Mouse (Mus musculus) kidney, adult 11 months (tissue): Measurements from ENCODE around the gene Bmf.

Experiments used
- DNase-seq: peaks from one replicate; pipeline ENCODE4 v3.0.0; 2022

The Bmf gene

DNA sequence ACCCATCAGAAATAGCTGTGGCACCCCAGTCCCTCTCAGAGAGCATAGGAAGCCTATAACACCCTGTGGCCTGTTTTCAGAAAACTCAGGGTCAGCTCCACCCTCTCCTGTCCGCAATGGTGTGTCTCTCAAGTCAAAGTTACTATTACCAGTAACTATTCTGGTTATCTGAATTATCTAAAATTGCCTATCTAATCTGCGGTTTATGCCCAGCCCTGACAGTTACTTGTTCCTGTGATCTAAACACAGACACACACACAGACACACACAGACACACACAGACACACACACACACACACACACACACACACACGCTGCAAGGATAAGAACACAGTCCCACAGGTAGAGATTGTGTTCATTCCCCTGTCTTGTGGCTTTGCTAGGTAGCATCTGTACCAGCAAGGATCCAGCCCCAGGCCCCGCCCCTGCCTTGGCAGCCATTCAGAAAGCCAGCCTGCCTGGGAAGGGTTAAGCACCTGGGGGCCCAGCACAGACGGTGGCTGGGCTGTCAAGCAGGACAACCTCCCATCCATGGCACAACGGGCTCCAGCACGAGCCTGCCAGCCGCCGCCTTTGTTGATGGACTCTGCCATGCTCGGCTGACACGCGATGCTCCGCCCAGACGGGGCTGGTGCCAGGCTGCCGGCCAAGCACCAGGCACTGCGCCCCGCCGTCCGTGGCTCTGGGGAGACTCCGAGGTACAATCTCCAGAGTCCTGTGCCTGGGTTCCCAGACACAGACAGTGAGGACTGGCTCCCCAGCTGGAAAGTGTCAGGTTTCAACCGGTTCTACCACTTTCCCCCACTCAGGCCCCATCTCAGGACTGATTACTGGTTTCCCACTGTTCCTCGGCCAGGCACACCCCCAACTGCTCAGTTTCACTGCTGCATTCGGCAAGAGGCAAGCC is 5.3 kb downstream of the Bmf start:
- DNase-seq: peak; percentile 97

GRCm38 (mm10) chr2:118542971-118543573 is 6.4 kb downstream of the Bmf start:
- peak; percentile 34 for DNase-seq

DNA sequence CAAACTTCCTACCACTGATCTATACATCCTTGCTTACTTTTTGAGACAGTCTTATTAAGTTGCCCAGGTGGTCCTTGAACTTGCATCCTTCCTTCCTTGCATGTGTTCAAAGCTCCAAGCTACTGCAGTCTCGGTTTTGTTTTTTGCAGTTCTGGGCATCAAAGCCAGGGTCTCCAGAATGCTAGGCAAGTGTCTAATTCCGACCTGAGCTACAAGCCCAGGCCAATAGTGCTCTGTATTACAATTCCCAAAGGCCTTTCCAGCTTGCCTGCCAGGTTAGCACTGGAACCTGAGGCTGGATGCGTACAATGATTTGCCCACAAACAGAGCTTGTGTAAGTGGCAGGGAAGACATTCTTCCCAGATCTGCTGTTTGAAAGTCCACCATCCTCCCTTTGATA is 7.8 kb downstream of the Bmf start:
- no peak for DNase-seq

GRCm38 (mm10) chr2:118540691-118541117 is 8.8 kb downstream of the Bmf start:
- peak; percentile 54 for DNase-seq

DNA sequence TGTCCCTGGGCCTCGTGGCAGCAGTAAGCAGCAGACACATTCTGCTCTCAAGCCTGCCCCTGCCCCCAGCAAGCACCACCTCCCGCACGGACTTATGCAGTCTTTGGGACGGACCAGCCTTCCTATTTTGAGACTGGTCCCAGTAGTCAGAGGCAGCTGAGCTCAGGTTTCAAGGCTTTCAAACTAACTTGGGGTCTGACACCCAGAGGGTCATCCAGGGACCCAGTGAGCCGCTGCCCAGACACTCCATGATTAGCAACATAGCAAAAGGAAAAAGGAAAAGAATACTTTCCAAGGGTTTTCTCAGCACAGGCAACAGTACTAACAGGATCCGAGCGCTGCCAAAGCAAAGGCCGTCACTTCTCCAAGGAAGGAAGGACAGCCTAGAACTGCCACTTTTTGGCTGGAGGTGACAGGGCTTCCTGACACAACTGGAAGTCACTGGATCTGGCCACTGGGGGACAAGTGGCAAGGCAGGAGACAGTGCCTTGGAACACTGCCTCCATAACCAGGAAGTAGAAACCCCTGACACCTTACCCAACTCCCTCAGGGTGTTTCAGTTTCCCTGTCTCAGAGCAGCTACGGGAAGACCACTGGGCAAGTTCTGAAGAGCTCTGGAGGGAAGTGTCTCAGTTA is 9.5 kb downstream of the Bmf start:
- DNase-seq: peak; percentile 68

DNA sequence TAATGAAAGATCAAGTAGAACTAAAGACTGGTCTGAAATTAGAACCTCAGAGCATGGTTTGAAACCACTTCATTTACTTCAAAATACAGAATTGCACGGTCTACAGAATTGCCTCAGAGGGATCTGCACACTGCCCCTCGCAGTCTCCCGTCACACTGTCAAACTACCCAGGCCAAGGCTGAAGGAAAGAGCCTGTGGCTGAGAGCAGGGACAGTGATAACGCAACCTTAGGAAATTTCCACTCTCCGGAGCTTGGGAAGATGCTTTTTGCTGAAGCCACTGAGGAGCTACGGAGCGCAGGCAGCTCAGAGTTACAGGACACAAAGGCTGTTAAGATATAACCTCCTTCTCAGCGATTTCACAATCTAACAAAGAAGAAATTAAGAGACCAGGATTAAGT is 10.4 kb downstream of the Bmf start:
- DNase-seq: no peak

DNA sequence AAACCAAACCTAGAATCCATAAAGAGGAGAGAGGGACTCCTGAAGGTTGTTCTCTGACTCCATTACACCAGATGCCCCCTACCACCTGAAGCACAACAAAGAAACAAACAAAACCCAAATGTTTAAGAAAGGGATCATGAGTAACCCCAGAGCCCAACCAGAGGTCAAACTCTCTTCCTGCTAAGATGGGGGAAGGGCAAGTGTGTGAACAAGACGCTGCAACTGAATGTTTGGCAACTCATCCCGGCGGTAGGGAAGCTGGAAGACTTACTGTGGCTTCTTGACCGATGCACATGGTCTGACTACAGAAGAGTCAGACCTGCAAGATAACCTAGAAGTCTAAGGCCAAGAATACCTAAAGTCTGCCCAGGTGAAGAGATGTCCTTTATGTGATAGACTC is 12.3 kb downstream of the Bmf start:
- DNase-seq: no peak

GRCm38 (mm10) chr2:118536553-118536952 is 12.9 kb downstream of the Bmf start:
- DNase-seq: peak; percentile 56

- DNase-seq: no peak
These were observed 13.4 kb downstream of the Bmf start for GRCm38 (mm10) chr2:118536111-118536510.

DNA sequence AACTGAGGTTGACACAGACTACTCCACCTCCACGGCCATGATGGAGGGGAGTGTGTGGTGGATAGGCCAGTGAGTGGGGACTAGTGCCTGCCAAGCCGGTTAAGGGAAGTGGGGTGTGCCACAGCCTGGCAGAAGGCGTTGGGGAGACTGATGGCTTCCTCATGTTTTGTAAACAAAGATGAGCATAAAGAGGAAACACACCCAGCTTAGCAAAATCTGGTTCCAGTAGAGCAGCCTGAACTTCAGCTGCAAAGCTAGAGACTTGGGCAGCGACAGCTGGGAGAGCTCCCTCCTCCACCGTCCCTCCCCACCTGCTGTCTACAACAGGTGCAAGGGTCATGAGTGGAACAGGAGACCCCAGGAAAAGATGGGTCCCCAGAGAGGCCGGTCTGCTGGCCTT is 15.5 kb downstream of the Bmf start:
- peak; percentile 44 for DNase-seq

- DNase-seq: peak; percentile 75
These were observed 16.4 kb downstream of the Bmf start for GRCm38 (mm10) chr2:118532855-118533675.

DNA sequence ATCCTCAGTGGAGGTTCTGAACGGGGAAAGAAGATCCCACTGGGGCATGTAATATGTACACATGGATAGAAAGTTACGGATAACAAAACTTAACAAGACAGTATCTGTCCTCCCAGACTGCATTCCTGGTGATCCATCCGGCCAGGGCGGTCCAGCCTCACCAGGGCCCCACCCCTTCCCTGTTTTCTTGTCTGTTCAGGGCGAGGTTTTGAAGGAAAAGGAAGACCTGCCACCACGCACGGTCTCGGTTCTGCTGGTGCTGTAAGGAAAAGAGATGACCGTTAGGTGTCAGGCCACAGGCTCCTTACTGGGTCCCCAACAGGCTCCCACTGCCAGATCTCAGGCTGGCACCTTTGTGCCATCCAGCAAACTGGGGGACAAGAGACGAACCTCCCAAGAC is 17.1 kb downstream of the Bmf start:
- DNase-seq: peak; percentile 47

DNA sequence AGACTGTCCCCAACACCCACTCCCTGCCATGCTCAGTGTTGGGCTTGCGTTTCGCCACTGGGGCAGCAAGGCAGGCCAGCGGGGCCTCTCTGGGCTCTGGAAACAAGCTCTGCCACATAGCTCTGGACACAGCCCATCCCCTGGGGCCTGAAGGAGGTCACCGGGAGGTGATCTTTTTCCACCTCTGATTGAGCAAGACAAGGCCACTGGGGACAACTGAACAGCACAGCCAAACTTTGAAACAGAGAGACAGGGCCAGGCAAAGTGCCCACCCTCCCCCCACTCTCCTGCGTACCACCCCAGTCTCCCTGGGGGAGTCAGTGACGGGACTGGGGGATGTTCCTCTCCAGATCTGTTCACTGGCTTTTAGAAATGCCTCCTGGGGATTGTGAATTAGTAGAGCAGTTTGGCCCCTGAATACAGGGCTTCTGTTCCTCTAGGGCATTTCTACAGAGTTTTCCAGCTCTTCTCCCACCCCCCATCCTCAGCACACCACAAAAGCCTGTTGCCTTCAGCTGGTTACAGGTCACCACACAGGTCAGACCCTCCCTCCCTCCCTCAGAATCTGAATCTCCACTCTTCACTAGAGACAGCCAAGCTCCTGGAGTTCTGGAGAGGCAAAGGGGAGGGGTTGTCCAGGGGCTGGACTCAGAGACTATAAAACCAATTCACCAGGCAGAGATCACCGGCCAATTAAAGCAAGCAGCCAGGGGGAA is 19.9 kb downstream of the Bmf start:
- peak; percentile 91 for DNase-seq

DNA sequence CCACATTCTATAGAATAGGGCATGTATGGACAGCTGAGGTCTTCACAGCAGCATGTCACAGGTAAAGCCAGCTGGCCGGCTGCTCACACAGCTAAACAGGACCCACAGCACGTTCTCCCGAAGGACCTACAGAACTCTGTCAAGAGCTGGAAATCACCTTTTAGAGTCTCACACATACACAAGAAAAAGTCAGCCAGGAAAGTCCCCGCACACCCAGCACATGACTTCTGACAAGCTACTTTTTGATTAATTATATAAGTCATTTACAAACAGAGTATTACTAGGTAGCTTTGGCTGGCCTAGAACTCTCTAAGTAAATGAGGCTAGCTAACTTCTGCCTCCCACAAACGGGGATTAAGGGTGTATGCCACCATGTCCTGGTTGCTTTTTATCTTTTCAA is 22.9 kb downstream of the Bmf start:
- no peak for DNase-seq

DNA sequence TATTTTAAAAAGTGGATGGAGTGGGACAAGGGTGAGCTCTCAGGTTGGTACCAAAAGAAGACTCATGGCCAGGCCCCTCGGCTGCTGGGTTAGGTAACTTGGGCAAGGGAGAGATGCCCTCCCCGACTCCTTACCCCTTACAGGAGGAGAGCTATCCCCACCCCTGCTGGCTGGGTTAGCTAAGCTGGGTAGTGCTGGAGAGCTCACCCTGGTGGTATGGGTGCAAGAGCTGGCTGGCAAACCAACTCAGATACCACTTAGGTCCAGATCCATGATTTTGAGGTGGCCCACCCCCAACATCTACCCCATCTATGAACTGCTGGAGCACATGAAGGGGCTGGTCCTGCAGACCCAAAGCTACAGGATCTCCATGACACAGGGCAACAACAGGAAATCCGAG is 24.7 kb downstream of the Bmf start:
- no peak for DNase-seq

- no peak for DNase-seq
These were observed 26.2 kb downstream of the Bmf start for GRCm38 (mm10) chr2:118523163-118523730.

DNA sequence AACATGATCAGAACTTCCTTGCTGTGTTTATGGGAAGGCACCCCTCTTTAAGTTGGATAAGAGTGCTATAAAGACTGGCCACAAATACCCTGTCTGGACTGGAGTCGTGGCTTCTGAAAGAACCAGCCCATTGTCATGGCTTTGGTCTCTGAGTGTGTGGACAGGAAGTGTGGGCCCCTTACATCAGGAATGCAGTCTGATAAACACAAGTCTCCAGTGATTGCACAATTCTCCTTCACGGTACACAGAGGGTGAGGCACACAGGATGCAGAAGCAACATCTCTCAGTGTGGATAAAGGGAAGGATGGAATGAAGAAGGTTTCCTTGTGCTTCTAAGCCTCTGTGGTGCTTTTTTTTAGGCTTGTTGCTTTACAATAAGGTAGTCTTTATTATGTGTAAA is 27.2 kb downstream of the Bmf start:
- no peak for DNase-seq

GRCm38 (mm10) chr2:118520042-118520933 is 29.2 kb downstream of the Bmf start:
- peak; percentile 84 for DNase-seq

DNA sequence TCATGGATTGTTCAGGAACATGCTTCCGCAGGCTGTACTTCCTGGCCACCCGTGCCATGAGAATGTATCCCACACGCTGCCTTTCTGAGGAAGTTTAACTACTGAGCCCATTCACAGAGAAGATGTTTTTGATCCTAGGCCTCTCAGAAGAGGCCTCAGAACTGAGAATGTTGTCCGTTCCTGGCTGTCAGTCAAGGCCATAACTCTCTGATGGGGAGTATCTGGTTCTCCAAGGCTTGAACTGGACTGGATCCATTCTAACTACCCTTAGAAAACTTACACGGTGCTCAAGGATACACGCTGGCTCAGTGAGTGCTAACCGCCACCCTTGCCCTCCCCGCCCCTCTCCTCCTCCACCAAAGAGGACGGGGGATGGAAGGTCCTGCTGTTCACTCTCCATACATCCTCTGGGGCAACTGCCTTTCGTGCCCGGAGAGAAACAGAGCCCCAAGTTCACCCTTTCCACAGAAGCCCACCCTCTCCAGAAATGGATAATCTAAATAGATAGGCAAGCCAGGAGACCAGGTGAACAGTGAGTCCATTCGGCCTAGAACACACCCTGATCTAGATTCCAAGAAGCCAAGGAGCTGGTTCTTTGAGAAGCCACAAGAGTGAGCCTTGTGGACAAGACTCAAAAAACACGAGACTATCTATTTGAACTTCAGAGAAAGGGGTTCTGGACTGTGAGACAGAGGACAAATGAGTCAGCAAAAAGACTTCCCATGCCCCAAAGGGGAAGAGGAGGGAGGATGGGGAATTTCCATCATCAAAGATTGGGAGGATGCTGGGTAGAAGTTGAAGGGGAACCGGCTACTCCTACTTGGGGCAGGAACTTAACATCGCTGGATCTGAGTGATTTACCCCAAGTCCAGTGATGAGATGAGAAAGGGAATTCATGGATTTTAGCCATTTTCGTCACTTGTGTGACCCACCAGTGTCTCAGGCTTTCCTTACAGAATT is 36.8 kb downstream of the Bmf start:
- no peak for DNase-seq
